Mouse (Mus musculus) embryonic facial prominence, embryonic 11.5 days (tissue): Measurements from ENCODE around the gene Ehmt2. TPM values are rescaled to one million over a fixed set of nuclear protein-coding genes. Genes with fewer than 3 reads are reported as not detected.
A peak's percentile ranks its signal among the peaks of the same experiment; 100 is the strongest.

Source experiments
- ATAC-seq: fragments of 200-750 bp; cut with Nextera tagmentation; replicated peaks from 2 replicates; pipeline ENCODE4 v1.8.0; 2017; ENCODE audit warnings: low read depth; ENCODE audit not compliant: insufficient number of reproducible peaks, low FRiP score, low TSS enrichment
- DNase-seq: peaks from one replicate; pipeline ENCODE4 v3.0.0-alpha.2; 2015; ENCODE audit warnings: low spot score
- H3K27ac ChIP-seq: fragments of 300-500 bp; sonication (generic); replicated peaks from 2 replicates; pipeline ENCODE4 v1.5.1; 2014; ENCODE audit warnings: mild to moderate bottlenecking, low read depth, low read length, control low read depth
- H3K27me3 ChIP-seq: fragments of 300-500 bp; sonication (generic); 2 replicates; pipeline ENCODE4 v1.6.1; 2014; ENCODE audit warnings: mild to moderate bottlenecking, low read length, moderate library complexity, mixed read lengths; ENCODE audit not compliant: control insufficient read depth, insufficient read depth
- H3K36me3 ChIP-seq: fragments of 300-500 bp; sonication (generic); replicated peaks from 2 replicates; pipeline ENCODE4 v1.6.1; 2014; ENCODE audit warnings: low read depth, mild to moderate bottlenecking, low read length, moderate library complexity, mixed read lengths; ENCODE audit not compliant: control insufficient read depth, insufficient read depth
- H3K4me1 ChIP-seq: fragments of 300-500 bp; sonication (generic); 2 replicates; pipeline ENCODE4 v1.6.1; 2014; ENCODE audit warnings: low read length, mixed read lengths; ENCODE audit not compliant: control insufficient read depth, insufficient read depth
- H3K4me2 ChIP-seq: fragments of 300-500 bp; sonication (generic); 2 replicates; pipeline ENCODE4 v1.6.1; 2014; ENCODE audit warnings: low read depth, mild to moderate bottlenecking, control low read depth, low read length, moderate library complexity
- H3K4me3 ChIP-seq: fragments of 300-500 bp; sonication (generic); 2 replicates; pipeline ENCODE4 v1.5.1; 2014; ENCODE audit warnings: low read depth, low read length, control low read depth
- H3K9ac ChIP-seq: fragments of 300-500 bp; sonication (generic); replicated peaks from 2 replicates; pipeline ENCODE4 v1.6.1; 2014; ENCODE audit warnings: mild to moderate bottlenecking, control low read depth, low read length
- H3K9me3 ChIP-seq: fragments of 300-500 bp; sonication (generic); replicated peaks from 2 replicates; pipeline ENCODE4 v1.6.1; 2016; ENCODE audit warnings: mild to moderate bottlenecking, low read length, inconsistent platforms, mixed read lengths; ENCODE audit not compliant: control insufficient read depth
- WGBS: fragments of 180-500 bp; shearing (Covaris S2); extraction: QIAGEN DNeasy Blood & Tissue Kit; methylation state at CpG from one replicate; pipeline ENCODE4 v1.1.7; 2014; 5-methylcytosine and 5-hydroxymethylcytosine counted together
- polyA plus RNA-seq: library from polyadenylated mRNA; unstranded; fragments of >200 nt; fragmentation: Nextera tagmentation; extraction: Ambion mirVana; gene quantifications from 2 replicates; pipeline ENCODE4 v1.2.1, GENCODE M21; 2014

Ehmt2 gene
- polyA plus RNA-seq, 1 experiment from 2014 or later, result 59.3 TPM

GRCm38 (mm10) chr17:34934031-34934430, 35.8 kb downstream of the Ehmt2 start:
- Histone ChIP-seq H3K27me3 (no peaks in the 10 kb centered on the region), H3K4me3 (no peak overlapping the region), H3K4me1 (no peaks in the 10 kb centered on the region; the same call in 1 of the 2 replicates), H3K9me3 (no peaks in the 10 kb centered on the region), H3K27ac (no peak overlapping the region), H3K9ac (peak overlapping the region; percentile 32; the same call in 1 of the 2 replicates), H3K36me3 (no peaks in the 10 kb centered on the region), H3K4me2 (no peak overlapping the region)
- ATAC-seq (no peak), DNase-seq (no peak)
- 52% methylated on average over 24 of the region's 24 CpGs for WGBS

GRCm38 (mm10) chr17:34934830-34935229, 36.6 kb downstream of the Ehmt2 start:
- no peak overlapping the region for H3K4me3 ChIP-seq
- no peak overlapping the region for H3K27ac ChIP-seq
- ATAC-seq (no peak), DNase-seq (no peak)
- H3K27me3 ChIP-seq, result no peaks in the 10 kb centered on the region
- no peak overlapping the region; the same call in 1 of the 2 replicates for H3K9ac ChIP-seq
- H3K4me2 ChIP-seq, result no peak overlapping the region
- H3K36me3 ChIP-seq, result no peaks in the 10 kb centered on the region
- WGBS, result 32% methylated on average over 8 of the region's 8 CpGs
- H3K9me3 ChIP-seq, result no peaks in the 10 kb centered on the region
- no peaks in the 10 kb centered on the region; the same call in 1 of the 2 replicates for H3K4me1 ChIP-seq

- Histone ChIP-seq H3K9ac (no peak overlapping the region), H3K4me3 (no peak overlapping the region), H3K27me3 (no peaks in the 10 kb centered on the region), H3K4me1 (no peaks in the 10 kb centered on the region), H3K36me3 (no peaks in the 10 kb centered on the region), H3K27ac (no peak overlapping the region), H3K4me2 (no peak overlapping the region), H3K9me3 (no peaks in the 10 kb centered on the region)
- no peak for ATAC-seq
- WGBS, result 85% methylated on average over 6 of the region's 6 CpGs
- DNase-seq, result no peak
These were observed 39.8 kb downstream of the Ehmt2 start for GRCm38 (mm10) chr17:34937960-34938505.

DNA sequence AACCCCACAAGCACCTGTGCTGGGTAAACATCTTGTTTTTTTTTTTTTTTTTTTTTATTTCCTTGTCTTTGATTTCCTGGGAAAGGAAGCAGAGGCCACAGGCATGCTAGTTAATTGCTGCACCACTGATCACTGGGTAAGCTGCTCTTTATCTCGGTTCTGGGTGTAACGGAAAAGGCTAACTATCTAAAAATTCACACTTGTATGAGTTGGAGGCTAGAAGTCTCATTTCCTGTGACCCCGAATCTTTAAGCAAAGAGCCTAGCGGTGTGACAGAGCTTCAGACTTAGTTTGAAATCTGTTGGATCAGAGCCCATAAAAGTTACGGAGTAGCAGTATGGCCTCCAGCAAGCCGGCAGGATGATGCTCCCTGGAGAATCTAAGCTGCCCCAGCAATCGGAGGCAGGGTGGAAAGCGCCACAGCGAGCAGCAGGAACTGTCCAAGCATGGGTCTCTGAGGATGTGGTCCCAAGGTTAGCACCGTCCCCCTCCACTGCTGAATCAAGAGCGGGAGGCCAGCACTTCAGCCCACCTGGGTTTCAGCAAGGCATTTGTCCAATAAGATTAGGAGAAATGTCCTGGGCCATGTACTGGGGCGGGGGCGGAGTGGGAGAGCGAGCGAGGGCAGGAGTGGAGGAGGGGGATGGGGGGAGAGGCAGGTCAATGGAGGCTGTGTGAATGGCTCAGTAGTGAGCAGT, 43.2 kb downstream of the Ehmt2 start:
- WGBS, result 7% methylated on average over 15 of the region's 15 CpGs
- peak; percentile 53; the same call in 1 of the 2 replicates for ATAC-seq
- no peaks in the 10 kb centered on the region for H3K36me3 ChIP-seq
- peak overlapping the region; percentile 47 for H3K4me2 ChIP-seq
- peak overlapping the region; percentile 59 for H3K9ac ChIP-seq
- no peaks in the 10 kb centered on the region for H3K4me1 ChIP-seq
- DNase-seq, result peak; percentile 58
- no peaks in the 10 kb centered on the region for H3K27me3 ChIP-seq
- H3K9me3 ChIP-seq, result no peaks in the 10 kb centered on the region
- peak overlapping the region; percentile 21; the same call in 1 of the 2 replicates for H3K4me3 ChIP-seq
- H3K27ac ChIP-seq, result no peak overlapping the region

DNA sequence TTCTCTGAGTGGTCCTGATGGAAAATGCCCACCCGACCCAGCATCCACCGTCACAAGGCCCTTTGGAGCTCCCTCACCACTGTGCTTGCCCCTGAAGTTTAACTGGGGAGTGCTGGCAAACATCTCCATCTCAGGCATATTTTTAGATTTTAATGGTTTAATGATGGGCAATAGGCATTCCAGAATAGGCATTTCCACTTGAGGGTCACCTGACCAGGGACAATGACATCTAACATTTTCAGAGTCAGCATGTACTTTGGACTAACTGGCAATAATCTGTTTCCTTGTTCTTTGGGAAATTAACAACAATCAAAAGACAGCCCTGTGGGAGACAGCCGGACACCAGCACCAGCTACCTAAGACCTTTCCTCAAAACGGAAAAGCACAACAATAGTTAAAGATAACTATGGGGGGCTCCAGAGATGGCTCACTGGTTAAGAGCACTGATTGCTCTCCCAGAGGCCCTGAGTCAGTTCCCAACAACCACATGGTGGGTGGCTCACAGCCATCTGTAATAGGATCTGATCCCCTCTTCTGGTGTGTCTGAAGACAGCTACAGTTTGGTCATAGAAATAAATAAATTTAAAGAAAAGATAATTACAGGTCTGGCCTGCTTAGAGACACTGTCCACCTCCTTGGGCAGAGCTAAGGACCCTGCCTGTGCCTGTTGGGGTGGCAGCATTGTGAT, 45.0 kb downstream of the Ehmt2 start:
- H3K9ac ChIP-seq, result no peak overlapping the region
- DNase-seq (no peak), ATAC-seq (no peak)
- H3K4me2 ChIP-seq, result no peak overlapping the region
- H3K27ac ChIP-seq, result no peak overlapping the region
- no peaks in the 10 kb centered on the region for H3K36me3 ChIP-seq
- WGBS, result 86% methylated on average over 4 of the region's 4 CpGs
- no peaks in the 10 kb centered on the region for H3K27me3 ChIP-seq
- H3K4me3 ChIP-seq, result no peak overlapping the region
- H3K4me1 ChIP-seq, result no peaks in the 10 kb centered on the region
- H3K9me3 ChIP-seq, result no peaks in the 10 kb centered on the region

DNA sequence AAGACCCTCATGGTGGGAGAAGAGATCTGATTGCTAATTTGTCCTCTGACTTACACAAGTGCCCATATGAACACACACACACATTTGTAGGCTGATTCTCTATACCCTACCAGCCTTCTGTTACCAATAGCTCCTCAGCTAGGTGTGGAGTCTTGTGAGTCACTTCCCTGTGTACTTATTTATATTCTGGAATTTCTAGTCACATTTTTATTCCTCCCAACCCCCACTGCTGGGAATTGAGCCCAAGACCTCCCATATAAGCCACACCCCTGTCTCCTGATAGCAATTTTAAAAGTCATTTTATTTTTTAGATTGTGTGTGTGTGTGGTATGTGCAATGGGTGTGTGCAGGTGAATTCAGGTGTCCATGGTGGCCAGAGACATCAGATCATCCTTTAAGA, 46.1 kb downstream of the Ehmt2 start:
- H3K4me1 ChIP-seq, result no peaks in the 10 kb centered on the region
- ATAC-seq (no peak), DNase-seq (no peak)
- no peak overlapping the region for H3K27ac ChIP-seq
- H3K36me3 ChIP-seq, result no peaks in the 10 kb centered on the region
- no peak overlapping the region for H3K9ac ChIP-seq
- H3K27me3 ChIP-seq, result no peaks in the 10 kb centered on the region
- no peaks in the 10 kb centered on the region for H3K9me3 ChIP-seq
- H3K4me2 ChIP-seq, result no peak overlapping the region
- H3K4me3 ChIP-seq, result no peak overlapping the region

DNA sequence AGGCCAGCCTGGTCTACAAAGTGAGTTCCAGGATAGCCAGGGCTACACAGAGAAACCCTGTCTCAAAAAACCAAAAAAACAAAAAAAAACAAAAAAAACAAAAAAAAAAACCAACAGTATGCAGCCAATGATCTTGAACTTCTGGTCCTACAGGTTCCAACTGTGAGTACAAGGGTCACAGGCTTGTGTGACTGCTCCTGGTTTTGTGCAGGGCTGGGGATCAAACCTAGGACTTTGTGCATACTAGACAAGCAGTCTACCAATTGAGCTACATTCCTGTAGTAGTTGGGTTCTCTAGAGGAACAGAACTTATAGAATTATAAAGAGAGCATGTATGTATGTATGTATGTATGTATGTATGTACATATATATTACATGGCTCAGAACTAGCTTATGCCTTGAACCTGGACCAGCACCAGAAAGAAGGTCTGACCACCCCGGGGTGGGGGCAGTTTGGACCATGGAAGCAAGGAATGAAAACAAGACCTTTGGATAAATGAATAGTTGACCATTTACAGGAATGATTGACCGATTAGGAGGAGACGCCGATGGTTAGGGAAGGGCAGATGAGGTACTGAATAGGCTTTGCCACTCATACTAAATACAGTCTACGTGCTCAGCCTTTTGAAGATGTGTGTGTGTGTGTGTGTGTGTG, 48.3 kb downstream of the Ehmt2 start:
- Histone ChIP-seq H3K4me2 (no peak overlapping the region), H3K9me3 (no peaks in the 10 kb centered on the region), H3K4me3 (no peak overlapping the region), H3K36me3 (peaks cover 12% of the 10 kb centered on the region), H3K27me3 (no peaks in the 10 kb centered on the region), H3K4me1 (peaks cover 4% of the 10 kb centered on the region; the same call in 1 of the 2 replicates), H3K27ac (no peak overlapping the region), H3K9ac (no peak overlapping the region)
- DNase-seq (no peak), ATAC-seq (no peak)
- 87% methylated on average over 5 of the region's 5 CpGs for WGBS
